Mouse (Mus musculus) cerebellum, adult 11 months (tissue): ENCODE results near the gene Slc5a3.
"Not testable (repeated sequence)": the region's sequence is repeated elsewhere in the genome, so short reads cannot be mapped to it uniquely, and the experiment has no call there.

Experiments
- DNase-seq: peaks from one replicate; pipeline ENCODE4 v3.0.0; 2022

Gene Slc5a3

GRCm38 (mm10) chr16:92064801-92065200 lies 6.7 kb downstream of the Slc5a3 start:
- no peak for DNase-seq

- DNase-seq, result no peak
These were observed 12.2 kb downstream of the Slc5a3 start for GRCm38 (mm10) chr16:92070338-92070737.

- DNase-seq, result no peak
These were observed 18.7 kb downstream of the Slc5a3 start for GRCm38 (mm10) chr16:92076797-92077196.

GRCm38 (mm10) chr16:92083771-92084453 lies 25.8 kb downstream of the Slc5a3 start:
- no peak for DNase-seq

- DNase-seq, result no peak
These were observed 31.1 kb downstream of the Slc5a3 start for GRCm38 (mm10) chr16:92089225-92089624.

- DNase-seq, result no peak
These were observed 33.8 kb downstream of the Slc5a3 start for GRCm38 (mm10) chr16:92091876-92092275.

- no peak for DNase-seq
These were observed 40.4 kb downstream of the Slc5a3 start for GRCm38 (mm10) chr16:92098351-92099051.

GRCm38 (mm10) chr16:92099598-92099997 lies 41.5 kb downstream of the Slc5a3 start:
- DNase-seq, result no peak

GRCm38 (mm10) chr16:92100111-92100510 lies 42.0 kb downstream of the Slc5a3 start:
- DNase-seq, result no peak

- no peak for DNase-seq
These were observed 44.0 kb downstream of the Slc5a3 start for GRCm38 (mm10) chr16:92102115-92102514.

- DNase-seq, result not testable (repeated sequence)
These were observed 44.8 kb downstream of the Slc5a3 start for GRCm38 (mm10) chr16:92102931-92103330.

- no peak for DNase-seq
These were observed 45.6 kb downstream of the Slc5a3 start for GRCm38 (mm10) chr16:92103572-92104331.

GRCm38 (mm10) chr16:92104332-92104590 lies 46.1 kb downstream of the Slc5a3 start:
- no peak for DNase-seq

- DNase-seq, result no peak
These were observed 46.8 kb downstream of the Slc5a3 start for GRCm38 (mm10) chr16:92104951-92105350.

- no peak for DNase-seq
These were observed 47.5 kb downstream of the Slc5a3 start for GRCm38 (mm10) chr16:92105631-92106030.

- no peak for DNase-seq
These were observed 49.2 kb downstream of the Slc5a3 start for GRCm38 (mm10) chr16:92107346-92107745.

- peak; percentile 45 for DNase-seq
These were observed 56.7 kb downstream of the Slc5a3 start for GRCm38 (mm10) chr16:92114706-92115241.

GRCm38 (mm10) chr16:92115611-92116421 lies 57.7 kb downstream of the Slc5a3 start:
- DNase-seq, result peak; percentile 50

- no peak for DNase-seq
These were observed 59.5 kb downstream of the Slc5a3 start for GRCm38 (mm10) chr16:92117337-92118209.

GRCm38 (mm10) chr16:92119013-92119515 lies 60.9 kb downstream of the Slc5a3 start:
- DNase-seq, result no peak

GRCm38 (mm10) chr16:92120899-92121531 lies 62.9 kb downstream of the Slc5a3 start:
- no peak for DNase-seq
